Mouse (Mus musculus): ENCODE data around the gene Brinp2. TPM values are rescaled to one million over a fixed set of nuclear protein-coding genes. Genes with fewer than 3 reads are reported as not detected.

Brinp2 gene
- total and polyA plus RNA-seq, 3 experiments, result 0.03 TPM; not detected in 2

DNA sequence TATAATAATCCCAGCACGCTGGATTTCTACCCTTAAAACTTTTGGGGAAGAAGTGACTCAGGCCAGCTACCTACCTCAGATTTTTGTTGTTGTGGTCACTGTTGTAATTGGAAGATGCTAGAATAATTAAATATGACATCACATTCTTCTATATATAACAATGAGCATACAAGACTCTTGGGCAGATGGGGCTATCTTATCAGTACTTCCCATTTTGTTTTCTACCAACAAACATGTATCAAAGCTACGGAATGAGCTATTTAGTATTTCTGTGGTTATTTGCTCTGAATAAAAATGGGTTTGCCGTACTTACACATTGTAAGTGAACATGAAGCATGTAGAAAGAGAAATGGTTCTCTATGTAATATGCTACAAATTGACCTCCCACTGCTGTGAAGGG is 112.1 kb downstream of the Brinp2 start:
- peak; percentile 23 for DNase-seq (ENCODE audit: low read depth, low spot score)
- Histone ChIP-seq H3K27me3 (ENCODE audit: control insufficient read depth in 1 of 2, insufficient read depth in 2 of 2, low read length in 2 of 2) (no peaks in the 10 kb centered on the region), H3K79me2 (ENCODE audit: control insufficient read depth, insufficient read depth, low read length, poor library complexity) (no peaks in the 10 kb centered on the region), H3K4me1 (ENCODE audit: control insufficient read depth in 1 of 2, insufficient read depth in 2 of 2, low read length in 2 of 2) (peaks cover 39 to 40% of the 10 kb centered on the region in 2 experiments), H3K36me3 (ENCODE audit: control insufficient read depth in 1 of 2, insufficient read depth in 2 of 2, low read length in 2 of 2) (peaks cover 0 to 48% of the 10 kb centered on the region in 2 experiments; a peak in 2 of 4 replicates), H3K27ac (ENCODE audit: control insufficient read depth, low read depth, low read length) (peak overlapping the region; percentile 40; the same call in 1 of the 2 replicates), H3K4me3 (ENCODE audit: control insufficient read depth in 1 of 2, insufficient read depth in 1 of 2, low read depth in 2 of 2, low read length in 2 of 2) (no peak overlapping the region), H3K9ac (ENCODE audit: control insufficient read depth, low read depth, low read length, poor library complexity, severe bottlenecking) (no peak overlapping the region), H3K9me3 (replicated peaks; ENCODE audit: insufficient read depth, low read length) (no peaks in the 10 kb centered on the region)
- TF ChIP-seq BHLHE40 (IDR thresholded peaks at IDR 0.05; ENCODE audit: borderline replicate concordance, low read depth, low read length), result no peak
- no peak for TF ChIP-seq SMC3 (IDR thresholded peaks at IDR 0.05; ENCODE audit: low read depth, low read length)
- no peak for TF ChIP-seq TBP (IDR thresholded peaks at IDR 0.05; ENCODE audit: low read depth, low read length)
- TF ChIP-seq TAL1 (IDR thresholded peaks at IDR 0.05; ENCODE audit: low read length), result no peak
- TF ChIP-seq ETS1 (IDR thresholded peaks at IDR 0.05; ENCODE audit: low read depth, low read length), result peak; percentile 52; the same call in 1 of the 2 replicates
- TF ChIP-seq POLR2AphosphoS5 (IDR thresholded peaks at IDR 0.05; ENCODE audit: borderline replicate concordance, low read depth, low read length), result no peak
- no peak for TF ChIP-seq UBTF (IDR thresholded peaks at IDR 0.05; ENCODE audit: borderline replicate concordance, insufficient read depth, low read depth, low read length)
- TF ChIP-seq ZMIZ1 (IDR thresholded peaks at IDR 0.05; ENCODE audit: low read depth, low read length), result no peak
- no peak for TF ChIP-seq CHD2 (IDR thresholded peaks at IDR 0.05; ENCODE audit: low read length)
- no peak for TF ChIP-seq HCFC1 (IDR thresholded peaks at IDR 0.05; ENCODE audit: low read depth, low read length)
- TF ChIP-seq JUND (IDR thresholded peaks at IDR 0.05; ENCODE audit: low read depth, low read length), result no peak
- TF ChIP-seq GABPA (IDR thresholded peaks at IDR 0.05; ENCODE audit: low read depth, low read length), result no peak
- TF ChIP-seq POLR2AphosphoS2 (IDR thresholded peaks at IDR 0.05; ENCODE audit: low read length), result no peak
- TF ChIP-seq GATA1 (IDR thresholded peaks at IDR 0.05; ENCODE audit: low read depth, low read length), result peak; percentile 51
- TF ChIP-seq EP300 (IDR thresholded peaks at IDR 0.05; ENCODE audit: low read depth in 1 of 2, low read length in 2 of 2), result peak; percentile 8 to 49; a peak in 2 of 4 replicates
- no peak for TF ChIP-seq ZC3H11A (IDR thresholded peaks at IDR 0.05; ENCODE audit: low read depth, low read length)
- TF ChIP-seq MYC (IDR thresholded peaks at IDR 0.05; ENCODE audit: low read depth, low read length), result no peak
- TF ChIP-seq SIN3A (IDR thresholded peaks at IDR 0.05; ENCODE audit: low read length), result no peak
- no peak for TF ChIP-seq POLR2A (IDR thresholded peaks at IDR 0.05; ENCODE audit: control insufficient read depth in 1 of 2, insufficient read depth in 1 of 2, low read depth in 1 of 2, low read length in 2 of 2, poor library complexity in 1 of 2)

GRCm38 (mm10) chr1:158241848-158242556 is 114.1 kb downstream of the Brinp2 start:
- Histone ChIP-seq H3K9ac (ENCODE audit: control insufficient read depth, low read depth, low read length, poor library complexity, severe bottlenecking) (peak overlapping the region; percentile 38), H3K27ac (ENCODE audit: control insufficient read depth, low read depth, low read length) (peak overlapping the region; percentile 65), H3K36me3 (ENCODE audit: control insufficient read depth in 1 of 2, insufficient read depth in 2 of 2, low read length in 2 of 2) (peaks cover 0 to 48% of the 10 kb centered on the region in 2 experiments; a peak in 2 of 4 replicates), H3K27me3 (ENCODE audit: control insufficient read depth in 1 of 2, insufficient read depth in 2 of 2, low read length in 2 of 2) (no peaks in the 10 kb centered on the region), H3K9me3 (replicated peaks; ENCODE audit: insufficient read depth, low read length) (no peaks in the 10 kb centered on the region), H3K79me2 (ENCODE audit: control insufficient read depth, insufficient read depth, low read length, poor library complexity) (no peaks in the 10 kb centered on the region), H3K4me3 (ENCODE audit: control insufficient read depth in 1 of 2, insufficient read depth in 1 of 2, low read depth in 2 of 2, low read length in 2 of 2) (peak overlapping the region in 1 of 2 experiments; percentile 47; a peak in 1 of 4 replicates), H3K4me1 (ENCODE audit: control insufficient read depth in 1 of 2, insufficient read depth in 2 of 2, low read length in 2 of 2) (peaks cover 37 to 40% of the 10 kb centered on the region in 2 experiments)
- DNase-seq (ENCODE audit: low read depth, low spot score), result peak; percentile 76
- TF ChIP-seq POLR2AphosphoS5 (IDR thresholded peaks at IDR 0.05; ENCODE audit: borderline replicate concordance, low read depth, low read length), result no peak
- TF ChIP-seq TAL1 (IDR thresholded peaks at IDR 0.05; ENCODE audit: low read length), result peak; percentile 57
- 0 out of 2 replicates have a peak, but pooled peaks have one; percentile 29 for TF ChIP-seq MXI1 (IDR thresholded peaks at IDR 0.05; ENCODE audit: low read depth, low read length)
- no peak for TF ChIP-seq BHLHE40 (IDR thresholded peaks at IDR 0.05; ENCODE audit: borderline replicate concordance, low read depth, low read length)
- peak; percentile 42; the same call in 1 of the 2 replicates for TF ChIP-seq SIN3A (IDR thresholded peaks at IDR 0.05; ENCODE audit: low read length)
- peak; percentile 60; the same call in 1 of the 2 replicates for TF ChIP-seq GATA1 (IDR thresholded peaks at IDR 0.05; ENCODE audit: low read depth, low read length)
- TF ChIP-seq TCF12 (IDR thresholded peaks at IDR 0.05; ENCODE audit: low read depth, low read length), result peak; percentile 82
- TF ChIP-seq ETS1 (IDR thresholded peaks at IDR 0.05; ENCODE audit: low read depth, low read length), result peak; percentile 62
- TF ChIP-seq EP300 (IDR thresholded peaks at IDR 0.05; ENCODE audit: low read depth in 1 of 2, low read length in 2 of 2), result peak; percentile 75 to 79
- TF ChIP-seq CHD2 (IDR thresholded peaks at IDR 0.05; ENCODE audit: low read length), result no peak
